Mouse (Mus musculus): ENCODE measurements at regions not wholly inside any gene's neighbourhood (a gene's known extent, or its start where the extent isn't known, plus 50 kb on each side); places are given as distances from the start of the nearest gene placed in this dataset.

GRCm38 (mm10) chr2:72541246-72541645 is 65.3 kb downstream of the Cdca7 start:
- Histone ChIP-seq H3K4me3 (no peak overlapping the region), H3K27ac (no peak overlapping the region)
- no peak for DNase-seq (ENCODE audit: extremely low spot score in 1 of 2, low spot score in 2 of 2)
- no peak for TF ChIP-seq CTCF (IDR thresholded peaks at IDR 0.05)
- intact Hi-C loops (cut with DNase I) = no loop called here

GRCm38 (mm10) chr2:72545453-72545852 is 69.5 kb downstream of the Cdca7 start:
- no peak for DNase-seq (ENCODE audit: extremely low spot score in 1 of 2, low spot score in 2 of 2)
- no peak for TF ChIP-seq CTCF (IDR thresholded peaks at IDR 0.05)
- Histone ChIP-seq H3K27ac (no peak overlapping the region), H3K4me3 (no peak overlapping the region)
- intact Hi-C loops (cut with DNase I) = no loop called here

GRCm38 (mm10) chr2:72546476-72546875 is 70.5 kb downstream of the Cdca7 start:
- no peak overlapping the region for H3K27ac ChIP-seq
- H3K4me3 ChIP-seq = no peak overlapping the region
- DNase-seq (ENCODE audit: extremely low spot score in 1 of 2, low spot score in 2 of 2) = no peak
- intact Hi-C loops (cut with DNase I) = no loop called here
- TF ChIP-seq CTCF (IDR thresholded peaks at IDR 0.05) = no peak

GRCm38 (mm10) chr2:72546963-72547362 is 71.0 kb downstream of the Cdca7 start:
- no peak for DNase-seq (ENCODE audit: extremely low spot score in 1 of 2, low spot score in 2 of 2)
- H3K27ac ChIP-seq = no peak overlapping the region
- intact Hi-C loops (cut with DNase I) = no loop called here
- TF ChIP-seq CTCF (IDR thresholded peaks at IDR 0.05) = no peak
- no peak overlapping the region for H3K4me3 ChIP-seq

- intact Hi-C loops (cut with DNase I) = no loop called here
- no peak for TF ChIP-seq CTCF (IDR thresholded peaks at IDR 0.05)
Measured at GRCm38 (mm10) chr2:72551268-72551667, 75.3 kb downstream of the Cdca7 start.

GRCm38 (mm10) chr2:72554603-72555002 is 78.6 kb downstream of the Cdca7 start:
- H3K27ac ChIP-seq = no peak overlapping the region
- no peak for DNase-seq (ENCODE audit: extremely low spot score in 1 of 2, low spot score in 2 of 2)
- no peak overlapping the region for H3K4me3 ChIP-seq
- no peak for TF ChIP-seq CTCF (IDR thresholded peaks at IDR 0.05)
- intact Hi-C loops (cut with DNase I) = no loop called here

More at GRCm38 (mm10) chr2:72551268-72551667, 75.3 kb downstream of the Cdca7 start:
- no peak overlapping the region for H3K4me3 ChIP-seq
- no peak for DNase-seq (ENCODE audit: extremely low spot score in 1 of 2, low spot score in 2 of 2)
- H3K27ac ChIP-seq = no peak overlapping the region

GRCm38 (mm10) chr2:72555116-72555515 is 79.2 kb downstream of the Cdca7 start:
- H3K27ac ChIP-seq = no peak overlapping the region
- no peak for DNase-seq (ENCODE audit: extremely low spot score in 1 of 2, low spot score in 2 of 2)
- no peak for TF ChIP-seq CTCF (IDR thresholded peaks at IDR 0.05)
- H3K4me3 ChIP-seq = no peak overlapping the region
- intact Hi-C loops (cut with DNase I) = no loop called here

- intact Hi-C loops (cut with DNase I) = no loop called here
- no peak overlapping the region for H3K27ac ChIP-seq
- DNase-seq (ENCODE audit: extremely low spot score in 1 of 2, low spot score in 2 of 2) = no peak
Measured at GRCm38 (mm10) chr2:72555556-72555955, 79.6 kb downstream of the Cdca7 start.

GRCm38 (mm10) chr2:72556064-72556821 is 80.3 kb downstream of the Cdca7 start:
- no peak for TF ChIP-seq CTCF (IDR thresholded peaks at IDR 0.05)
- DNase-seq (ENCODE audit: extremely low spot score in 1 of 2, low spot score in 2 of 2) = no peak
- intact Hi-C loops (cut with DNase I) = no loop called here
- H3K4me3 ChIP-seq = no peak overlapping the region
- no peak overlapping the region for H3K27ac ChIP-seq

More at GRCm38 (mm10) chr2:72555556-72555955, 79.6 kb downstream of the Cdca7 start:
- no peak overlapping the region for H3K4me3 ChIP-seq
- TF ChIP-seq CTCF (IDR thresholded peaks at IDR 0.05) = no peak

GRCm38 (mm10) chr2:72557161-72557560 is 81.2 kb downstream of the Cdca7 start:
- DNase-seq (ENCODE audit: extremely low spot score in 1 of 2, low spot score in 2 of 2) = no peak
- intact Hi-C loops (cut with DNase I) = no loop called here
- TF ChIP-seq CTCF (IDR thresholded peaks at IDR 0.05) = no peak
- Histone ChIP-seq H3K27ac (no peak overlapping the region), H3K4me3 (no peak overlapping the region)

- no peak for DNase-seq (ENCODE audit: extremely low spot score in 1 of 2, low spot score in 2 of 2)
- no peak overlapping the region for H3K4me3 ChIP-seq
- intact Hi-C loops (cut with DNase I) = loop anchor here (2.0 kb wide), 1 partner anchor 31 kb away; no protein-coding TSS in a partner anchor
- TF ChIP-seq CTCF (IDR thresholded peaks at IDR 0.05) = no peak
- no peak overlapping the region for H3K27ac ChIP-seq
Measured at GRCm38 (mm10) chr2:72557565-72558260, 81.8 kb downstream of the Cdca7 start.

GRCm38 (mm10) chr2:72561383-72561782 is 85.4 kb downstream of the Cdca7 start:
- no peak for DNase-seq (ENCODE audit: extremely low spot score in 1 of 2, low spot score in 2 of 2)
- Histone ChIP-seq H3K4me3 (no peak overlapping the region), H3K27ac (no peak overlapping the region)
- TF ChIP-seq CTCF (IDR thresholded peaks at IDR 0.05) = no peak
- intact Hi-C loops (cut with DNase I) = no loop called here

Data from left cerebral cortex, adult 2 months (tissue).